Mouse (Mus musculus) lung, embryonic 16.5 days (tissue): ENCODE data around the gene Wasl. TPM values are rescaled to one million over a fixed set of nuclear protein-coding genes. Genes with fewer than 3 reads are reported as not detected.
A peak's percentile ranks its signal among the peaks of the same experiment; 100 is the strongest.

ENCODE experiments used
- ATAC-seq: fragments of 200-750 bp; cut with Nextera tagmentation; 2 replicates; pipeline ENCODE4 v1.8.0; 2017; ENCODE audit warnings: low read depth, mild to moderate bottlenecking, moderate library complexity
- H3K27ac ChIP-seq: fragments of 300-500 bp; sonication (generic); 2 replicates; pipeline ENCODE4 v1.5.1; 2014; ENCODE audit warnings: mild to moderate bottlenecking, control low read depth, low read length
- H3K27me3 ChIP-seq: fragments of 300-500 bp; sonication (generic); 2 replicates; pipeline ENCODE4 v1.6.1; 2014; ENCODE audit warnings: low read depth, low read length, mixed read lengths; ENCODE audit not compliant: control insufficient read depth, insufficient read depth
- H3K36me3 ChIP-seq: fragments of 300-500 bp; sonication (generic); 2 replicates; pipeline ENCODE4 v1.6.1; 2014; ENCODE audit warnings: low read length; ENCODE audit not compliant: control insufficient read depth, insufficient read depth
- H3K4me1 ChIP-seq: fragments of 300-500 bp; sonication (generic); replicated peaks from 2 replicates; pipeline ENCODE4 v1.6.1; 2014; ENCODE audit warnings: low read length, mixed read lengths; ENCODE audit not compliant: control insufficient read depth, insufficient read depth
- H3K4me2 ChIP-seq: fragments of 300-500 bp; sonication (generic); 2 replicates; pipeline ENCODE4 v1.6.1; 2014; ENCODE audit warnings: low read depth, low read length, control low read depth
- H3K4me3 ChIP-seq: fragments of 300-500 bp; sonication (generic); 2 replicates; pipeline ENCODE4 v1.5.1; 2014; ENCODE audit warnings: mild to moderate bottlenecking, low read length, control low read depth
- H3K9ac ChIP-seq: fragments of 300-500 bp; sonication (generic); 2 replicates; pipeline ENCODE4 v1.6.1; 2014; ENCODE audit warnings: low read length, control low read depth
- H3K9me3 ChIP-seq: fragments of 300-500 bp; sonication (generic); 2 replicates; pipeline ENCODE4 v1.6.1; 2016; ENCODE audit warnings: low read length; ENCODE audit not compliant: control insufficient read depth
- WGBS: fragments of 180-500 bp; shearing (Covaris S2); extraction: QIAGEN DNeasy Blood & Tissue Kit; methylation state at CpG from one replicate; pipeline ENCODE4 v1.1.7; 2014; 5-methylcytosine and 5-hydroxymethylcytosine counted together
- polyA plus RNA-seq: library from polyadenylated mRNA; unstranded; fragments of >200 nt; fragmentation: Nextera tagmentation; extraction: Ambion mirVana; gene quantifications from 2 replicates; pipeline ENCODE4 v1.2.1, GENCODE M21; 2015

Gene Wasl
- polyA plus RNA-seq, 1 experiment from 2014 or later: 67.9 TPM

GRCm38 (mm10) chr6:24610358-24610757 is 54.5 kb downstream of the Wasl start:
- no peak overlapping the region for H3K4me3 ChIP-seq
- no peak for ATAC-seq
- H3K4me2 ChIP-seq: no peak overlapping the region
- no peak overlapping the region for H3K9ac ChIP-seq
- 0 out of 2 replicates have a peak, but pooled peaks cover 5% of the 10 kb centered on the region for H3K4me1 ChIP-seq
- 82% methylated on average over 4 of the region's 4 CpGs for WGBS
- no peaks in the 10 kb centered on the region for H3K9me3 ChIP-seq
- no peaks in the 10 kb centered on the region for H3K27me3 ChIP-seq
- peaks cover 16% of the 10 kb centered on the region for H3K36me3 ChIP-seq
- no peak overlapping the region for H3K27ac ChIP-seq

- 0 out of 2 replicates have a peak, but pooled peaks cover 5% of the 10 kb centered on the region for H3K4me1 ChIP-seq
- no peak for ATAC-seq
- H3K27ac ChIP-seq: no peak overlapping the region
- H3K36me3 ChIP-seq: peaks cover 10% of the 10 kb centered on the region
- H3K9me3 ChIP-seq: no peaks in the 10 kb centered on the region
- no peaks in the 10 kb centered on the region for H3K27me3 ChIP-seq
- no peak overlapping the region for H3K9ac ChIP-seq
- H3K4me3 ChIP-seq: no peak overlapping the region
- WGBS: 44% methylated on average over 4 of the region's 4 CpGs
- no peak overlapping the region for H3K4me2 ChIP-seq
Measured at GRCm38 (mm10) chr6:24609531-24609930, 55.3 kb downstream of the Wasl start.

GRCm38 (mm10) chr6:24608682-24609081 is 56.1 kb downstream of the Wasl start:
- H3K9me3 ChIP-seq: no peaks in the 10 kb centered on the region
- H3K4me3 ChIP-seq: no peak overlapping the region
- no peak overlapping the region for H3K4me2 ChIP-seq
- 81% methylated on average over 3 of the region's 3 CpGs for WGBS
- ATAC-seq: no peak
- H3K4me1 ChIP-seq: 0 out of 2 replicates have a peak, but pooled peaks cover 5% of the 10 kb centered on the region
- H3K9ac ChIP-seq: no peak overlapping the region
- H3K27me3 ChIP-seq: no peaks in the 10 kb centered on the region
- H3K27ac ChIP-seq: no peak overlapping the region
- peaks cover 4% of the 10 kb centered on the region for H3K36me3 ChIP-seq

- Histone ChIP-seq H3K4me3 (no peak overlapping the region), H3K27me3 (no peaks in the 10 kb centered on the region), H3K9me3 (no peaks in the 10 kb centered on the region), H3K9ac (no peak overlapping the region), H3K4me2 (no peak overlapping the region), H3K27ac (no peak overlapping the region), H3K4me1 (0 out of 2 replicates have a peak, but pooled peaks cover 5% of the 10 kb centered on the region), H3K36me3 (peaks cover under 1% of the 10 kb centered on the region; the same call in 1 of the 2 replicates)
- 0 out of 2 replicates have a peak, but pooled peaks have one; percentile 20 for ATAC-seq
- 61% methylated on average over 4 of the region's 4 CpGs for WGBS
Measured at GRCm38 (mm10) chr6:24608129-24608528, 56.7 kb downstream of the Wasl start.

- no peaks in the 10 kb centered on the region for H3K9me3 ChIP-seq
- H3K4me2 ChIP-seq: no peak overlapping the region
- 64% methylated on average over 15 of the region's 15 CpGs for WGBS
- H3K9ac ChIP-seq: no peak overlapping the region
- H3K27ac ChIP-seq: no peak overlapping the region
- no peak overlapping the region for H3K4me3 ChIP-seq
- 0 out of 2 replicates have a peak, but pooled peaks cover 5% of the 10 kb centered on the region for H3K4me1 ChIP-seq
- ATAC-seq: 0 out of 2 replicates have a peak, but pooled peaks have one; percentile 41
- H3K27me3 ChIP-seq: no peaks in the 10 kb centered on the region
- no peaks in the 10 kb centered on the region for H3K36me3 ChIP-seq
Measured at GRCm38 (mm10) chr6:24607531-24607930, 57.3 kb downstream of the Wasl start.

- Histone ChIP-seq H3K9me3 (no peaks in the 10 kb centered on the region), H3K9ac (no peak overlapping the region), H3K4me3 (no peak overlapping the region), H3K36me3 (no peaks in the 10 kb centered on the region), H3K4me1 (peaks cover 10% of the 10 kb centered on the region), H3K27ac (no peak overlapping the region), H3K4me2 (no peak overlapping the region), H3K27me3 (no peaks in the 10 kb centered on the region)
- WGBS: 61% methylated on average over 10 of the region's 10 CpGs
- ATAC-seq: no peak
Measured at GRCm38 (mm10) chr6:24606512-24606911, 58.3 kb downstream of the Wasl start.

- H3K4me3 ChIP-seq: no peak overlapping the region
- H3K27me3 ChIP-seq: no peaks in the 10 kb centered on the region
- H3K4me1 ChIP-seq: peaks cover 16% of the 10 kb centered on the region
- H3K36me3 ChIP-seq: no peaks in the 10 kb centered on the region
- ATAC-seq: no peak
- H3K4me2 ChIP-seq: no peak overlapping the region
- H3K9ac ChIP-seq: no peak overlapping the region
- 93% methylated on average over 8 of the region's 8 CpGs for WGBS
- no peaks in the 10 kb centered on the region for H3K9me3 ChIP-seq
- no peak overlapping the region for H3K27ac ChIP-seq
Measured at GRCm38 (mm10) chr6:24605631-24606030, 59.2 kb downstream of the Wasl start.

GRCm38 (mm10) chr6:24604289-24604688 is 60.5 kb downstream of the Wasl start:
- Histone ChIP-seq H3K9ac (no peak overlapping the region), H3K36me3 (no peaks in the 10 kb centered on the region), H3K4me2 (no peak overlapping the region), H3K9me3 (no peaks in the 10 kb centered on the region), H3K27ac (no peak overlapping the region), H3K27me3 (no peaks in the 10 kb centered on the region), H3K4me1 (peaks cover 16% of the 10 kb centered on the region), H3K4me3 (no peak overlapping the region)
- ATAC-seq: no peak
- WGBS: 83% methylated on average over 7 of the region's 7 CpGs

GRCm38 (mm10) chr6:24602993-24603392 is 61.8 kb downstream of the Wasl start:
- WGBS: 63% methylated on average over 5 of the region's 5 CpGs
- H3K9me3 ChIP-seq: no peaks in the 10 kb centered on the region
- ATAC-seq: no peak
- no peak overlapping the region for H3K4me2 ChIP-seq
- no peaks in the 10 kb centered on the region for H3K27me3 ChIP-seq
- no peak overlapping the region for H3K4me3 ChIP-seq
- peaks cover 16% of the 10 kb centered on the region for H3K4me1 ChIP-seq
- H3K27ac ChIP-seq: no peak overlapping the region
- no peak overlapping the region for H3K9ac ChIP-seq
- no peaks in the 10 kb centered on the region for H3K36me3 ChIP-seq

- Histone ChIP-seq H3K27me3 (no peaks in the 10 kb centered on the region), H3K36me3 (no peaks in the 10 kb centered on the region), H3K27ac (no peak overlapping the region), H3K4me1 (peaks cover 16% of the 10 kb centered on the region), H3K4me3 (no peak overlapping the region), H3K9ac (no peak overlapping the region), H3K4me2 (no peak overlapping the region), H3K9me3 (no peaks in the 10 kb centered on the region)
- 46% methylated on average over 3 of the region's 3 CpGs for WGBS
- ATAC-seq: no peak
Measured at GRCm38 (mm10) chr6:24602351-24602750, 62.5 kb downstream of the Wasl start.
